Mouse (Mus musculus): ENCODE measurements around the gene Cdca7. TPM values are rescaled to one million over a fixed set of nuclear protein-coding genes. Genes with fewer than 3 reads are reported as not detected.

Cdca7 gene
- 17.1 and 19.3 TPM in 2 replicates for total RNA-seq (2017)

DNA sequence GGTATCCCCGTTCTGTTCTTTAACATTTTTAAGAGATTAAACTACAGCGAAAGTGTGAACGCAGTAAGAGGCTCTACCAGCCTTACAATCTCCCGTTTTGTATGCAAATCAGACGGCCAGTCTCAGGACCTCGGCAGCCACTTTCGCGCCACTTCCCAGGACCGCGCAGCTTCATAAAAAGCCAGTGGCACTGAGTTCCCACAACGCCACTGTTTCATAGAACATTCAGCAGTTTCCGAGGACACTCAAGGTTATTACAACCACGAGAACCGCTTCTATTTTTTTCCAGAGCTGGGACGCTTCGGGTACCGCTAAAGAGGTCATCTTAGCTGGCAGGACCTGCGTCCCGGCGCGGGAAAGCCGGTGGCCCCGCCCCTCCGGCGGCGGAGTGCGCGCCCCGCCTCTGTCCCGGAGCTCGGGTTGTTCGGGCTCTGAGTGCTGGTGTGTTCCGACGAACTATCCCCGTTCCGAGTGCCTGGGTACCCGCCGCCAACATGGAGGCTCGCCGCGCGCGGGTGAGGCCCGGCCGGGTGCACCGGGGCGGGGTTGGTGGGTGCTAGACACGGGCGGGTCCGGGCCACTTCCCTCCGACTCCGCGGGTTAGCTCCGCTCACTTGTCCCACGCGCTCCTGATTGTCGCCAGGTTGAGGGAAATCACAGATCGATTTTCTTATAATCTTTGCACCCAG is at the start of gene Cdca7:
Gene Cdca7, plus strand, starts transcription at position 363 of the 689 bp plus-strand sequence.
- peak; percentile 56 for ATAC-seq (ENCODE audit: extremely low read depth, insufficient number of reproducible peaks, low FRiP score, poor library complexity, severe bottlenecking)

- ATAC-seq (ENCODE audit: extremely low read depth, insufficient number of reproducible peaks, low FRiP score, poor library complexity, severe bottlenecking): no peak
These were observed 49.2 kb upstream of the Cdca7 start for GRCm38 (mm10) chr2:72426776-72427175.

DNA sequence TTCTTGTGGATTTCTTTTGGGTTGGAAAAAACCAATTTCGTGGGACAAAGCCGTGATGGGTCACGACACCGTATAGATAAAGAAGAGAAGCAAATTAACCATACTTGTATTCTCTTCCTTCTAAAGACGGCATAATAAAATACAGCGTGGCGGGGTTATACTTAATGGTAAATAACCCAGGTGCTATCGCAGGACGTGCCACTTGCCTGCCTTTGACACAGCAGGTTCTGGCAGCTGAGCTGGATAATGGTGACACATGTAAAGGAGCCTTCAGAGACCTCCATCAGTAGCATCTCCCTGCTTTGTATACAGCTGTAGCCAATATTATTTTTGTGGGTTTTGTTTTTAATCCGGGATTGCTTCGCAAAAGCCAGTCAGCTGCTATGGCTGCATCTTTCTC is 48.7 kb upstream of the Cdca7 start:
- ATAC-seq (ENCODE audit: extremely low read depth, insufficient number of reproducible peaks, low FRiP score, poor library complexity, severe bottlenecking): no peak

DNA sequence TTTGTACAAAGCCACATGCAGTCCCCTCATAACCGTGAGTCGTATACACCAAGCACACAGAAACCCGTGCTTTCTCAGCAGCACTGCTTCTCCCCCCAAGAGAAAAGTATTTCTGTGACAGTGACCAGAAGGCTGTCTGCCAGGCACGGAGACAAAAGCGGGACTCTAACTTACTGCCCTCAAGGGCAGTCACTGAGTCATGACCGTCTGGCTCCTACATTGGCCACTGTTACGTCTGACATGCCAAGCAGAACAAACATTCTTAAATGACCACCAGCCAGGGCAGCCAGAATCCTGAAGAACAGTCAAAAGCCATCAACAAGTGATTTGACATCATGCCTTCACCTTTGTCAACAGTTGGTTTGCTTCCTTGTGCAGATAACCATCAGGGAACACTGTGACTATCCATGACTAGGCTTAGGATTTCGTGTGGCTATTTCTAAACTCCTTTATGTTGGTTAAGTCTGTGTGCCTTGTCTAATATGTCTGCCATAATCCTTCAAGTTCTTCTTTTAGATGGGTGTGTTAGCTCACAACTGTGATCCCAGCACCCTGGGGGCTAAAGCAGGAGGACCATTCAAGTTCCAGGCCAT is 36.9 kb upstream of the Cdca7 start:
- no peak for ATAC-seq (ENCODE audit: extremely low read depth, insufficient number of reproducible peaks, low FRiP score, poor library complexity, severe bottlenecking)

GRCm38 (mm10) chr2:72441010-72441409 is 34.9 kb upstream of the Cdca7 start:
- ATAC-seq (ENCODE audit: extremely low read depth, insufficient number of reproducible peaks, low FRiP score, poor library complexity, severe bottlenecking): no peak

- peak; percentile 91 for ATAC-seq (ENCODE audit: extremely low read depth, insufficient number of reproducible peaks, low FRiP score, poor library complexity, severe bottlenecking)
These were observed 33.1 kb upstream of the Cdca7 start for GRCm38 (mm10) chr2:72442825-72443224.

DNA sequence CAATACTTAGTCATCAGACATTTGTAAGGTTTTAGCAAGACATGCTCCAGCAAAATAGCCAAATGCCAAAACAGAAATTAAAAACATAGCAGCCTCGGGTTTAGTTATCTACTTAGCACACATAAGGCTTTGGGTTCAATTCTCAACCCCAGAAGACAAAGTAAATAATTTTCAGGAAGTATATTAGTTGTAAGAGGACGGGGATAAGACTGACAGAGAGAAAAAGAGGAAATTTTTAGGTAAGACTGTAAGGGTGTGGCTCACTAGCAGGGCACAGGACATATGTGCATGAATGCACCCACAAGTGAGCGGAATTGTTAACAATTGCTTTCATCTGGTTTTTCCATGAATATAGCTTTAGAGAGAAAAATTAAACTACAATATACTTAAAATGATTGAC is 32.0 kb upstream of the Cdca7 start:
- no peak for ATAC-seq (ENCODE audit: extremely low read depth, insufficient number of reproducible peaks, low FRiP score, poor library complexity, severe bottlenecking)

DNA sequence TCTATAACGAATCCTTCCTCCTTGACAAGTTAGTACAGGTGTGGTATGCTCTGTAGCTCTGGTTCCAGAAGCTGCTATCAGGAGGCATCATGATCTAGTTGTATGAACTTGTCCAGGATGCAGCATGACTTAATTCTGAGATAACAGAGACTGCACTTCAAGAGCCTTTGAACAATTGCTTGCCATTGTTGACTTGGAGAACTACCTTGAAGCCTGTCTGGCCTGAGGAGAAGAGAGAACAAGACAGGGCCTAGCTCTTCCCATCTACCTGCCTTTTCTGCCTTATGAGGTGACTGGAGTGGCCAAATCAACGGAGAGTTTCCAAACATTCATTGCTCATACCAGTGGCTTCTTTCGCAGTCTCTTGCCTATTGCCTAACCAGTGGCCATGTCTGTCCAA is 29.9 kb upstream of the Cdca7 start:
- no peak for ATAC-seq (ENCODE audit: extremely low read depth, insufficient number of reproducible peaks, low FRiP score, poor library complexity, severe bottlenecking)

DNA sequence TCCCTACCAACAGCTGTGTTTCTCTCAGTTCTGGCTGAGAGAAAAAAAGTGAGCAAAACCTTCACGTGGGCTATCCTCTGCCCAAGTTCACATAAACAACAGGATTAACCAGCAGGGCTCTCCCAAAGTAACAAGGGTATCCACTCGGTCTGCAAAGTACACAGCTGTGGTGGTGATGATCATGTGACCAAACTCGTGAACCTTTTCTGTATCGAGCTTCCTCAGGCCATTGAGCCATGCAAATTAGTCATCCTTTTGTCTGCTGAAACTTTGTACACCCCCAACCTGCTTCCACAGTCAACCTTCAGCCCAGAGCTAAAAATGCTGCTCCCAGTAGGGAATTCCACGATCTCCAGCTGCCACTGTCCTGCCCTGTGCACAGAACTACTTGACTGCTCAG is 29.3 kb upstream of the Cdca7 start:
- no peak for ATAC-seq (ENCODE audit: extremely low read depth, insufficient number of reproducible peaks, low FRiP score, poor library complexity, severe bottlenecking)

GRCm38 (mm10) chr2:72453563-72453962 is 22.4 kb upstream of the Cdca7 start:
- ATAC-seq (ENCODE audit: extremely low read depth, insufficient number of reproducible peaks, low FRiP score, poor library complexity, severe bottlenecking): no peak

- no peak for ATAC-seq (ENCODE audit: extremely low read depth, insufficient number of reproducible peaks, low FRiP score, poor library complexity, severe bottlenecking)
These were observed 19.8 kb upstream of the Cdca7 start for GRCm38 (mm10) chr2:72456189-72456588.

- 0 out of 2 replicates have a peak, but pooled peaks have one; percentile 26 for ATAC-seq (ENCODE audit: extremely low read depth, insufficient number of reproducible peaks, low FRiP score, poor library complexity, severe bottlenecking)
These were observed 11.5 kb upstream of the Cdca7 start for GRCm38 (mm10) chr2:72464376-72465014.

DNA sequence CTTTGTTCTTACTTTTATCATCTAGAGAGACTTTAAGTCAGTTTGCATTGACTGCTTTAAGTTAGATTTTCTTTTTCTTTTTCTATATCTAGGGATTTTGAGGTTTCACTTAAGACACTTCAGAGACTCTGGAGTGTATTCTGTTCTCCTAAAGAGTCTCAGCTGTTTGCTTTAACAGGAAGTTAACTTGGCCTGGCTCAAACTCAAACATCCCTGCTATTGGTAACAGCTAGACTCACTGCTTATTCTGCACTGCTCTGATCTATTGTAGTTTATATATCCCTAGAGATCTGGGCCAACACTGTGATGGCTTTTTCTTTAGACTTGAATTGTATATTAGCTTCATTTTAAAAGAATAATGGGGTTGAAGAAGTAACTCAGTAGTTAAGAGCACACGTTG is 8.4 kb upstream of the Cdca7 start:
- ATAC-seq (ENCODE audit: extremely low read depth, insufficient number of reproducible peaks, low FRiP score, poor library complexity, severe bottlenecking): no peak

DNA sequence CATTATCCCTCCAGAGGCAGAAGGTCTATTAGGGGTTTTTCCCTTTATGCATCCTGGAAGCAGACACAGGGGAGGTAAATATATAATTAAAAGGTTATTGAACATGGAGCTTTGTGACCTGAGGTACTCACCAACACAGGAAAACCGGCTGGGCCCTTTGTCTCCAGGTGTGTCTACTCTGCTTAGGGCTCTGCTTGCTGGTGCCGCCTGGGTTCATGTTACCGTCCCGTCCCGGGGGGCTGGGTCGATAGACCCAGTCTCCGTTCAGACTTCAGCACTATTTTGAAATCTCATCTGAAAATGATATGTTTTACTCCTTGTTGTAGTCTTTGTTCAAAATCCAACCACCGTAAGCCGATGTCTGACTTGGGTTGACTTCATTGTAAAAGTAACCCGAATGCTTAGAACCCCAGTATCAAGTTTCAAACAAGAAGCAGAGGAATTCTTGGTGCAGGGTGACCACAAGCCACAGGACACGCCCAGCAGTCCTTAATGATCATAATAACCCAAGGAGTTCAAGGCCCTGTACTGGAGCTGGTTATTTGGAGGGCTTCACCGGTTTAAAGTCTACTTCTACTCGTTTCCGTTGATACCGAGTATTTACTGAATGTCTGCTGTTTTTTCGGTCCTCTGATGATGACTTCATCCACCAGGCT is 4.4 kb upstream of the Cdca7 start:
- ATAC-seq (ENCODE audit: extremely low read depth, insufficient number of reproducible peaks, low FRiP score, poor library complexity, severe bottlenecking): no peak

- no peak for ATAC-seq (ENCODE audit: extremely low read depth, insufficient number of reproducible peaks, low FRiP score, poor library complexity, severe bottlenecking)
These were observed 1.2 kb upstream of the Cdca7 start for GRCm38 (mm10) chr2:72474531-72475287.

- ATAC-seq (ENCODE audit: extremely low read depth, insufficient number of reproducible peaks, low FRiP score, poor library complexity, severe bottlenecking): no peak
These were observed 549 bp upstream of the Cdca7 start for GRCm38 (mm10) chr2:72475423-72475796.

DNA sequence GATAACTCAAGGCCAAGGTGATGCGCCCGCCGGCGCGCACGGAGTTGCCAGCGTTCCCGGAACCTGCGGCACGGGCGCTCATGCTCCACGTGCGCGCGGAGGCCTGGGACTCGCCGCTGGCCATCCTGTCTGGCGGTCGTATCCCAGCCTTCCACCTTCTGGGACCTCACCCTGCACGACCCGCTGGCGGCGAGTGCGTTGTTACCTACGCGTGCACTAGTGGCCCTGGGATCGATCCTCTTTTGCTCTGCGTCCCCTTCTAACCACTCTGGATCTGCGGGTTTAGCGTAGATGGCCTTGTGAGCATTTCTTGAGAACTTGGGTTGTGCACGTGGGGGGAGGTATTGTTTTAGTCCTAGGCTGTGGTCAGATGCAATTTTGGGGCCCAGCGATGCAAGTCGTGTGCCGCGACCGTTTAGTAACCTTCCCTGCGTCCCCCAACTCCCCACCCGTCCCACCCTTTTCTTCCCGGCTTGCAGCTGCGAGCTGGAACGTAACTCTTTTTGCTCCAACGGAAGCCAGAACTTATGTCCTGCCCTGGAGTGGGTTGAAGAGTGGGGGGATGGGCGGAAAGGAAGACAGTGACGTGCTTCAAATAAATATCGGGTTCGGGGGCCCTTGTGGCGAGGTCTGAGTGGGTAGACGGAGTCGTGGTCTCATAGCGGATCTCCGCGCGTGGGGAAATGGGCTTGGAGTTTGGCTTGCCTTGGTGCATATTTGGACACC is 690 bp downstream of the Cdca7 start:
- peak; percentile 3; the same call in 1 of the 2 replicates for ATAC-seq (ENCODE audit: extremely low read depth, insufficient number of reproducible peaks, low FRiP score, poor library complexity, severe bottlenecking)

DNA sequence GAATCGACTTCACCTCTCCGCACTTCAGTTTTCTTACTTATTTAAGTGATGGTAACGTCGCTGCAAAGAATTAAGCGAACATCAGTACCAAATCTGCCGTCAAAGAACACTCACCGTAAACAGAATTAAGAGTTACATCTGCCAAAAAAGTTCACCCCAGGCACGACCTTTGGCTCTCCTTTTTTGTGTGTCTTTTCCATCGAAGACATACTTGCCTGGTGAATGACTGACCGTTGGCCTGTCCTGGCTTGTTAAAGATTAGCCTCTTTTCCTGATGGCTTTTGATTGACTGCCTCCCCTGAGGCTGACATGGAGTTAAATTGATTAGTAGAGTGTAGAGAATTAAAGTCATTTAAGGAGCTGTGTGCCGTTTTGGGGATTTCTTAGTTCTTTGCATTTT is 1.3 kb downstream of the Cdca7 start:
- no peak for ATAC-seq (ENCODE audit: extremely low read depth, insufficient number of reproducible peaks, low FRiP score, poor library complexity, severe bottlenecking)

DNA sequence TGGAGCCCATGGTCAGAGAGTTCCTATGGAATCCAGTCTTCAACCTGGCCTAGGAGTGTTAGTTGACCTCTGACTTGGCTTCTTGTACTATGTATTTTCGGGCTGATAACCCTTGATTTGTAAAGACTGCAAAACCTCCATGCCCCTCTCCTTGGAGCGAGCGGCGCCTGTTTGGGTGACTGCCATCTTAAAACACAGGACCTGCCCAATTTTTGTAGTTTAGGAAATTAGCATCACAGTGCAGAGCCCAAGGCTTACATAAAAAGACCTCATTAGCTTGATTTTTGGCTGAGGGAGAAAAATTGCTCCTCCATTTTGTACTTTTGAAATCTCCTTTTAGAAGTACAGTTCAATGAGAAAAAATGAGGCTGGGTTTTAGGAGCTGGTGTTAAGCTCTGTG is 2.2 kb downstream of the Cdca7 start:
- ATAC-seq (ENCODE audit: extremely low read depth, insufficient number of reproducible peaks, low FRiP score, poor library complexity, severe bottlenecking): no peak
